Mouse (Mus musculus): ENCODE results near the gene Prss44.

GRCm38 (mm10) chr9:110788169-110788568, 25.6 kb upstream of the Prss44 start:
- TF ChIP-seq CTCF (IDR thresholded peaks at IDR 0.05; ENCODE audit: borderline replicate concordance, insufficient read depth, low read depth, low read length) (no peak), POLR2A (IDR thresholded peaks at IDR 0.05; ENCODE audit: borderline replicate concordance, insufficient read depth, low read length) (no peak)

Data from cerebellum, adult 2 months (tissue).